Mouse (Mus musculus) heart, postnatal 36 days (tissue): ENCODE results near the gene Mrpl4. TPM values are rescaled to one million over a fixed set of nuclear protein-coding genes. Genes with fewer than 3 reads are reported as not detected.
"Not testable (repeated sequence)": the region's sequence is repeated elsewhere in the genome, so short reads cannot be mapped to it uniquely, and the experiment has no call there.

Experiments used
- DNase-seq, 2 experiments: peaks; one replicate each; pipeline ENCODE4 v3.0.0; 2021 to 2022
- intact Hi-C: fragments of 180-260 bp; cut with DNase I; formaldehyde crosslinking; loops from one replicate; pipeline ENCODE4 v1.15.1; 2025
- total RNA-seq, 2 experiments: library from RNA; stranded (reverse); gene quantifications; 2 replicates each; pipeline ENCODE4 v1.2.3; 2021

Gene Mrpl4
- total RNA-seq, 2 experiments from 2014 or later = 139 to 148 TPM

DNA sequence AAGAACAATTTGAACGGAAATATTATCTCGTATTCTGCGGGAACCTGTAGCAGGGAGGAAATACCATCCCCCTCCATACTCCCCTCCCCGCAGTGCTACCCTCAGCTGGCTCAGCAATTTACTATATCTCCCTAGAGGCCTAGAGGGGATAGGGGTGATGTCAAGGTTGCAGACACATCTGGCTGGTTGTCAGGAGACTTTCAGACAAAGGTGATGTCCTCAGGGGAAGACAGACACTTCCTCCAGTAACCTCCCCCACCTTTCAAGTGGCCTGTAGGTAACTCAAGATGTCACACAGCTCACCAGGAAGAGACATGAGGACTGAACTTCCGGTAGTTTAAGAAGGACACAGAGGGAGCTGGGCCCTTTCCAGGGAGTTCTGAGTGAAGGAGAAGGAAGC is 19.4 kb upstream of the Mrpl4 start:
- no peak for DNase-seq
- intact Hi-C loops = no loop called here

DNA sequence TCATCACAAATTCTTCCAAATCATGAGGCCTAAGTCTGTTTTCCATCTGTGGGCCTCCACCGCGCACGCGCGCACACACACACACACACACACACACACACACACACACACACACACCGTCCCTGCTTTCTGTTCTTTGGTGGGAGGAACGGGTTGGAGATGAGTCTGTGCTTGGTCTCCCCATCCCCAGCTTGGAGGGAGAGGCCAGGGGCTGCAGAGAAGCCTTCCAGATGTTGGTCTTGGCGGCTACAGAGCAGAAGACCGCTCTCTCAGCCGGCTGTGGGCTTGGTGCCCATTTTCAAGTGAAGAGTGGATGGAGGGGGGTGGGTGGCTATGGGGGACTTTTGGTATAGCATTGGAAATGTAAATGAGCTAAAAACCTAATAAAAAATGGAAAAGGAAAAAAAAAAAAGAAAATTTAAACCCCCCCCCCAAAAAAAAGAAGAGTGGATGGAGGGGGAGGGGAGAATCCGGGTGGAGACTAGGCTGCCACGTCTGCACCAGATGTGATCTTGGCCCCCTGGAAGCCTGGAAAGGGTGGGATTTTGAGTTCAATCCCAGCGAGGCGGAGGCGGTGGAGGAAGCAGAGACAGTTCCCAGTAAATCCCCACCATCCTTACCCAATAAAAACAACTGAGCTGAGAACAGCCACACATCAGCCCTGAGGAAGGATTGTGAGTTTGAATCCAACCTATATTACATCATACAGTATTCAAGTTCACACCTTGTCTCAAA is 15.4 kb upstream of the Mrpl4 start:
- intact Hi-C loops = no loop called here
- peak; percentile 45 to 49 for DNase-seq

DNA sequence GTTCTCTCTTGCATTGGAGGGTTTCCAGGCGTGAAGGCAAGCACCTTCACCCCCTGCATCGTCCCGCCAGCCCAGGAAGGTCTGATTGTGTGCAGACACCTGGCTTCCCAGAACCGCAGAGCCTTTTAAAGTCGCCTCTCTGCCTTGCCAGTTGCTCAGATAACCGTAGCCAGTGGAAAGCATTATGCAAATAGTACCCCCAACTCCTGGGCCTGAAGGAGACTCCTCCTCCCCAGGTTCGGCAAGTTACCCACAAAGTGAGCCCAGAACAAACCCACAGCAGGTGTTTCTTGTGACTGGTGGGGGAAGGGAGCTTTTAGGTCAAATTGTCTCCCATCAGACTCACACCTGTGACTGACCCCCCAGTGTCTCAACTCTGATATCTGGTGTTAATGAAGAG is 14.6 kb upstream of the Mrpl4 start:
- intact Hi-C loops = no loop called here
- DNase-seq = no peak

DNA sequence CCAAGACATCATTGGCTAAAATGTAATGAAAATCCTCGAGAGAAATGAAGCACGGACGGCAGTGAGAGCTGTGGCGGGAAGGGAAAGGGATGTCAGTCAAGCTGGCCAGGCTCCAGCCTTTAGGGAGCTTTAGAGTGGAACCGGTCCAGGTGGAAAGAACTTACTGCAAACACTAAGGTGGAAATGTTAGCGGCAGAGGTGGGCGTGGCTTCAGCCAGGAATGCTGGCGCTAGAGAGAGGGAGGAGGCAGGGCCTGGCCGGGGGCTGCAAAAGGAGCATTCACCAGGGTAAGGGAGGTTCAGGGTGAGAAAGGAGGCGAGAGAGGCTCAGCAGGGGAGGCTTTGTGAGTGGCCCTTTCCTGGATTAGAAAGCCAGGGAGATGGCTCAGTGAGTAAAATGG is 11.7 kb upstream of the Mrpl4 start:
- intact Hi-C loops = no loop called here
- no peak for DNase-seq

DNA sequence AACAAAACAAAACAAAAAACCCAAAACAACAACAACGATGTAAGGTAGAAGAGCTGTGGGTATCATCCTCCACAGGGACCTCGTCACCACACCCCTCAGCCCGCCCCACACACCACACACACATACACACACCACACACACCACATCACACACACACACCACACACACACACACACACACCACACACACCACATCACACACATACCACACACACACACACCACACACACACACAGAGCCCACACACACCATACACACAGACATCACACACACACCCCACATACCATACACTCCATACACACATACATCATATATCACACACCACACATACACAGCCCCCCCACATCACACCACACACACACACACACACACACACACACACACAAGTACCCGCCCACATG is 11.0 kb upstream of the Mrpl4 start:
- intact Hi-C loops = no loop called here
- DNase-seq = no peak

DNA sequence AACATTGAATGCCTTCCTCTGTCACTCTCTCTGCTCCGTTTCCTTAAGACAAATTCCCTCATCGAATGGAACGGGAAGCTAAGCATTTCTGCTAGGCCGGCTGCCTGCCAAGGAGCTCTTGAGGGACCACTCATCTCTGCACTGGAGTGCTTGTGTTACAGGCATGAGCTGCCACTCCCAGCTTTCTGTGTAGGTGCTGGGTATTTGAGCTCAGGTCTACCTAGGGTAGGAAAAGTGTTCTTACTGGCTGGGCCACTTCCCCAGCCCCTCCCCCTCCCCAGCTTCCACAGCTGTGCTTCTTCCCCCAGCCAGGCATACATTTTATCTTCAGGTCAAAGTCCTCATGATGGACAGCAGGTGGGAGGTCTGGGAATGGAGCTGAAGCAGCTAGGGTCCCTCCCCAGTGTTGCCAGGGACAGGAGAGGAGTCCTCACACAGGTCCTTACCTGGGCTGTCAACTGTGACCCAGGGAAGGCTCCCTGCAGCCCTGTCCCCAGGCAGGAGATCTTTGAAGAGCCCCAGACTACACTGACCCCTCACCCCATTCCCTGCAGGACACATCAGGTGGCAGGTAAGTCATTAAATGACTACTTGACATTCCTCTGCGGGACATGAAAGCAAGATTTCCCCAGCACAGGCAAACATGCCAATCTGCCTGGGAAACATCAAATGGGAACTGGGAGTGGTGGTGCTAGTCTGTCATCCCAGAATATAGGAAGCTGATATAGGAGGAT is 9.2 kb upstream of the Mrpl4 start:
- no peak for DNase-seq
- intact Hi-C loops = no loop called here

DNA sequence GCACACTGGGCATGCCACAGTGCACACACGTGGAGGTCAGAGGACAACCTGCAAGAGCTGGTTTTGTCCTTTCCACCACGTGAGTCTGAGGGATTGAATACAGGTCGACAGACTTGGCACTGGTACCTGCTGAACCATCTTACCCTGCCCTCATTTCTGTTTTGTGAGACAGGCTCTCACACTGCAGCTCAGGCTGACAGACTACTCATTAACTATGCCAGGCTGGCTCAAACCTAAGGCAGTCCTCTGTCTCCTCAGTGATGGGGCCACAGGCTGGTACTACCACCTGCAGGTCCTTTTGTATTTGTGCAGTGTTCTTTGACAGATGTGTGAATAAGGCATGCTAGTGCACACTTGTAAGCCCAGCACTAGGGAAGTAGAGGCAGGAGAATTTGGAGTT is 7.5 kb upstream of the Mrpl4 start:
- DNase-seq = no peak
- intact Hi-C loops = no loop called here

DNA sequence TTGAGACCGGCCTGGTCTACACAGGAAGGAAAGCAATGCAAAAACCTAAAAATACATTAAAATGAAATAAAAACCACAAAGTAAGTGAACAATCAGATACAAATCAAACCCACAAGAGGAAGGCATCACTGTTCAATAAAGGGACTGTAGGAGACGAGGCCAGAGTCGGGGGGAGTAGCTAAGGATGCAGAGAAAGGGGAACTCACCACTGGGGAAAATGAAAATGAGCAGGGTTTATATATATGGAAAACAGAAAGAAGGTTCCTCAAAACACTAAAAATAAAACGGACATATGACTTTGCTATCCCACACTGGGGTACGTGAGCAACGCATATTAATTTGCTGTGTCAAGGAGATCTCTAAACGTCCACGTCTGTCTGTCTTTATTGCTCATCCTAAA is 5.5 kb upstream of the Mrpl4 start:
- no peak for DNase-seq
- intact Hi-C loops = no loop called here

DNA sequence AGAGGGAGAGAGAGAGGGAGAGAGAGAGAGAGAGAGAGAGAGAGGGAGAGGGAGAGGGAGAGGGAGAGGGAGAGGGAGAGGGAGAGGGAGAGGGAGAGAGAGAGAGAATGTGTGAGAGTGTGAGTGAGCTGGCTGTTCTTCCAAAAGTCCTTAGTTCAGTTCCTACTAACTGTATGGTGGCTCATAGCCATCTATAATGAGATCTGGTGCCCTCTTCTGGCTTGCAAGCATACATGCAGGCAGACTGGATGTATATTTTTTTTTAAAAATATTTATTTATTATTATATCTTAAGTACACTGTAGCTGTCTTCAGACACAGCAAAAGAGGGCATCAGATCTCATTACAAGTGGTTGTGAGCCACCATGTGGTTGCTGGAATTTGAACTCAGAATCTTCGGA is 4.2 kb upstream of the Mrpl4 start:
- DNase-seq, intact Hi-C loops: not testable (repeated sequence)

DNA sequence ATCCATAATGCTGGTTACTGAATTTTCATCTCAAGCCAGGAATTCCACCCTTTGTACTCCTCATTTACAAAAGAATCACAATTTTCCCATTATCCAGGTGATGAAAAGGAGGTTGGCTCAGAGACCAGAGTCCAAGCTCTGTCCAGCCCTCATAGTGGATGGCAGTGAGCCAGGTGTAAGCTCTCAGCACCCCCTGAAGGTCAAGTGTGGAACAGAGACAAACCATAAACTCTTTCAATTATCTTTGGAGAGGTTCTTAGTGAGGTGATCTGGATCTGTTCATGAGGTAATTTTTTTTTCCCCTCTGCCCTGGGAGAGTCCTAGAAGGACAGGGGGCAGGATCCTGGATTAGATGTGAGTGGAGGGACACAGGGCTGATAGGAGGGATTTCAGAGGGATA is 1.7 kb upstream of the Mrpl4 start:
- DNase-seq = no peak
- intact Hi-C loops = loop anchor here (2.0 to 10.0 kb wide), 3 partner anchors 48 to 134 kb away; partner anchors contain the start of gene Tyk2

DNA sequence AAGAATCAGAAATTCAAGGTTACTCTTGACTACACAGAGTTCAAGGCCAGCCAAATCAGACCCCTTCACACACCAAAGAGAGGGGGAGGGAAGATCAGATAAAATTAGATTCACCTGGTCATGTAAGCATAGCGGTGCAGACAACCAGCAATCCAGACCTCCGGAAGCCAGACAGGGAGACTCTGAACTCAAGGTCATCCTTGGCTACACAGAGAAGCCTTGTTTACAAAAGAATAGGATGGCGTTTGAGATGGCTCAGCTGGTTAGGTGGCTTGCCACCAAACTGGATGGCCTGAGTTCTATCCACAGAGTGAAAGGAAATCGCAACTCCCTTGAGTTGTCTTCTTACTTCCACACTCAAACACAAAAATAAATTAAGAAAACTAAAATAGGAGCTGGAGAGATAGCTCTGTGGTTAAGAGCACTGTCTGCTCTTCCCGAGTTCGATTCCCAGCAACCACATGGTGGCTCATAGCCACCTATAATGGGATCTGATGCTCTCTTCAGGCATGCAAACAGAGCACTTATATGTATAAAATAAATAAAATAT is 812 bp upstream of the Mrpl4 start:
- intact Hi-C loops = loop anchor here (1.0 to 10.0 kb wide), 5 partner anchors 28 to 133 kb away; partner anchors contain the start of genes Icam4 and Tyk2
- DNase-seq = no peak

DNA sequence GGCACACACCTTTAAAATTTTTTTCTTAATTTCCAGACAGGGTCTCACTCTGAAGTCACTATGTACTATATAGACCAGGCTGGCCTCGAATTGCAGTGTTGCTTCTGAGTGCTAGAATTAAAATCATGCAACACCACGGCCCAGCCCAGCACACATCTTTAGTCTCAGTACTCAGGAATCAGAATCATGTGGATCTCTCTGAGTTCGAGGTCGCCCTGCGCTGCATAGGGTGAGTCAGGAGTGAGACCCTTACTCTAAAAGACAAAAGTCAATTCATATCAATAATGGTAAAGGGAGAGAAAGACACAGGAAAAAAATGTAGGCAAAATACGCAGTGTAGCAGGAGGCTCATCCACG is 290 bp upstream of the Mrpl4 start:
- no peak for DNase-seq
- intact Hi-C loops = loop anchor here (1.0 to 10.0 kb wide), 3 partner anchors 27 to 133 kb away; partner anchors contain the start of genes Icam4 and Tyk2

DNA sequence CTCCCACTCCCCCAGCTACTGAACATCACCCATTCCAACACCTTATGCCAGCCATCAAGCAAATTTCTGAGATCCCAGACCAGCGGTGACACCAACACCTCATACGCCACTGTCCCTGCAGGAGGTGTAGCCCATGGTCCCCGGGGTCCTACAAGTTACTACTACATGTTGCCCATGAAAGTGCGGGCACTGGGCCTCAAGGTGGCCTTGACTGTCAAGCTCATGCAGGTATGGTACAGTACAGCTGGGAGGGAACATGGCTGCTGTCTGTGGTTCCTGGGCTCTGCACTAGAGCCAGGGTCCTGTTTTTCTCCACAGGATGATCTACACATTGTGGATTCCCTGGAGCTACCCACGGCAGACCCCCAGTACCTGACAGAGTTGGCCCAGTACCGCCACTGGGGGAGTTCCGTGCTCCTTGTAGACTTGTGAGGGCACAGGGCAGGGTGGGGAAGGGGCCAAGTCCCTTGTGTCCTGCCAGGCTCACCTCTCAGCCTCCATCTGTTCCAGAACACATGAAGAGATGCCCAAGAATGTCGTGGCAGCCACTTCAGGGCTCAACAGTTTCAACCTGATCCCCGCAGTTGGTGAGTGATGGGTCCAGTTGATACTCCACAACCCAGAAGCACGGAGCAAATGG is 4.9 kb downstream of the Mrpl4 start:
- intact Hi-C loops = loop anchor here (10.0 kb wide), 1 partner anchor 127 kb away; the partner anchor contains the start of gene Tyk2
- DNase-seq = no peak

DNA sequence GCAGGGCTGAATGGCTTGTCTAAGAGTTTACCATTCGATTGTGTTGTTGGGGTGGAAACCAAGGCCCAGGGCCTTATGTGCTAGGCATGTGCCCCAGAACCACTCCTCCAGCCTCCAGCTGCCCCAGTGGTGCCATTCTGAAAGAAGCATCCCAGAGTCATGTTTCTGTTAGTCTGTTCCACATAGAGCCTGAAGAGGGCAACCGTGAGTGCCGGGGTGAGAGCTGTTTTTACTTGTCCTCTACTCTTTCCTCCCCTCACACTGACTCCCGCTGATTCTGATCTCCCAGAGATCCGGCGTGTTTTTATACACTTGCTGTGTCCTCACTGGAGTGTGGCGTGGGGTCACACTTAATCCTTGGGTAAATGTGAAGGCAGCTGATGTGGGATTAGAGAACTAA is 5.5 kb downstream of the Mrpl4 start:
- DNase-seq = no peak
- intact Hi-C loops = loop anchor here (10.0 kb wide), 1 partner anchor 127 kb away; the partner anchor contains the start of gene Tyk2

DNA sequence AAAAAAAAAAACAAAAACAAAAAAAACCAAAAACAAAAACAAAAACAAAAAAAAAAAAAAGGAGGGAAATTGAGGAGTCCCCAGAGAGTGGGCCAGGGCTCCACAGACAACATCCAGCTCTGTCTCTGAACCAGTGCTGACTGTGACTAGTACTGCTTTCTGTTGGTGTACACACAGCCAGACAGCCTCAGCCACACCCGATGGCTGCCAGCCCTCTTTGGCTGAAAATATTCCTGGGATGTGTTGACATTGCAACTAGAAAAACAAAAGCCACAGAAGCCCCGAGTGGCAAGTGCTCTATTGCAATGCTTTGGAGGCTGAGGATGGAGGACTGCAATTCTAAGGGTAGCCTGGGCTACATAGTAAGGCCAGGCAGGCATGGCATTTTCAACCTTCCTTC is 7.8 kb downstream of the Mrpl4 start:
- DNase-seq = peak; percentile 36 to 49

DNA sequence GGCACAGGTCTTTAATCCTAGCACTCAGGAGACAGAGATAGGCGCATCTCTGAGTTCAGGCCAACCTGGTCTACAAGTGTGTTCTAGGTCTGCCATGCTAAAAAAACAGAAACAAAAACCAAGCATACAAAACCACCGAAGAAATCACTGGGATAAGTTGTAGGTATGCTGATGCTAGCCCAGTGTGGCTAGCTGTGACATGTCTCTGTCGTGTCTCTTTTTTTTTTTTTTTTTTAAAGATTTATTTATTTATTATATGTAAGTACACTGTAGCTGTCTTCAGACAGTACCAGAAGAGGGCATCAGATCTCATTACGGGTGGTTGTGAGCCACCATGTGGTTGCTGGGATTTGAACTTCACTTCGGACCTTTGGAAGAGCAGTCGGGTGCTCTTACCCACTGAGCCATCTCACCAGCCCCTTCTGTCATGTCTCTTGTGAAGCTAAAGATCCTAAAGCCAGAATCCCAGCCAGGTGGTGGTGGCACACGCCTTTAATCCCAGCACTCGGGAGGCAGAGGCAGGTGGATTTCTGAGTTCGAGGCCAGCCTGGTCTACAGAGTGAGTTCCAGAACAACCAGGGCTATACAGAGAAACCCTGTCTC is 8.5 kb downstream of the Mrpl4 start:
- intact Hi-C loops = not testable (repeated sequence)

More for the DNA sequence above, 7.8 kb downstream of the Mrpl4 start:
- intact Hi-C loops = no loop called here

DNA sequence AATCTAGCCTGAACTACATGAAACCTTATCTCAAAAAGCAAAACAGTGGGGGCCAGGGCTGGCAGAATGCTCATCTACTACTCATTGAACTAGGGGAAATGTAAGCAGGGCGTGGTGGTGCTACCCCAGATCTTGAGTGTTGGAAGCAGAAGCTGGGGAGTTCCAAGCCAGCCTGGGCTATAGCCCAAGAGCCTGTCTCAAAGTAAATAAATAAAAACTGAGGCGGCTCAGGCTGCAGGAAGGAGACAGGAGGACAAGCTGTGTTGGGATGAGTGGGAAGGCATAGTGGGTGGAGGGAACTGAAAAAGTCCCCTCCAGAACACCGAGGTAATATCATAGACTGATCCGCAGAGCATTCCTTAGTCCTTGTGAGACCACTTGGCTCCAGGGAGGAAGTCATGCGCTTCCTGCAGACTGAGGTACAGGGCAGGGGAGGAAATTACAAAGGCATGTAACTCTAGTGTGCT is 9.3 kb downstream of the Mrpl4 start:
- intact Hi-C loops = no loop called here
- peak; percentile 53 to 55 for DNase-seq

More for the DNA sequence above, 8.5 kb downstream of the Mrpl4 start:
- DNase-seq = not testable (repeated sequence)

DNA sequence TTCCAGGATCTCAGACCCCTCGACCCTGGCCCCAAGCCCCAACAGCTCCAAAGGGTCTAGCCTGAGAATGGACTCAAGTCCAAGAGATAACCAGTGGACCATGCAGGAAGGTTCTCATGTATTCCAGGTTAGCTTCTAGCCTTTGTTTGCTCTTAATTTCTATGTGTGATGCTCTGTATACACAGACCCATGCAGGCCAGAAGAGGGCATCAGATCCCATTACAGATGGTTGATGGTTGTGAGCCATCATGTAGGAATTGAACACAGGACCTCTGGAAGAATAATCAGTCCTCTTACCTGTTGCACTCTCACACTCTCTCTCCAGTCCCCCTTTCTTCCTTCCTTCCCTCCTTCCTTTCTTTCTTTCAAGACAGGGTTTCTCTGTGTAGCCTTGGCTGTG is 9.8 kb downstream of the Mrpl4 start:
- intact Hi-C loops = no loop called here
- DNase-seq = no peak

DNA sequence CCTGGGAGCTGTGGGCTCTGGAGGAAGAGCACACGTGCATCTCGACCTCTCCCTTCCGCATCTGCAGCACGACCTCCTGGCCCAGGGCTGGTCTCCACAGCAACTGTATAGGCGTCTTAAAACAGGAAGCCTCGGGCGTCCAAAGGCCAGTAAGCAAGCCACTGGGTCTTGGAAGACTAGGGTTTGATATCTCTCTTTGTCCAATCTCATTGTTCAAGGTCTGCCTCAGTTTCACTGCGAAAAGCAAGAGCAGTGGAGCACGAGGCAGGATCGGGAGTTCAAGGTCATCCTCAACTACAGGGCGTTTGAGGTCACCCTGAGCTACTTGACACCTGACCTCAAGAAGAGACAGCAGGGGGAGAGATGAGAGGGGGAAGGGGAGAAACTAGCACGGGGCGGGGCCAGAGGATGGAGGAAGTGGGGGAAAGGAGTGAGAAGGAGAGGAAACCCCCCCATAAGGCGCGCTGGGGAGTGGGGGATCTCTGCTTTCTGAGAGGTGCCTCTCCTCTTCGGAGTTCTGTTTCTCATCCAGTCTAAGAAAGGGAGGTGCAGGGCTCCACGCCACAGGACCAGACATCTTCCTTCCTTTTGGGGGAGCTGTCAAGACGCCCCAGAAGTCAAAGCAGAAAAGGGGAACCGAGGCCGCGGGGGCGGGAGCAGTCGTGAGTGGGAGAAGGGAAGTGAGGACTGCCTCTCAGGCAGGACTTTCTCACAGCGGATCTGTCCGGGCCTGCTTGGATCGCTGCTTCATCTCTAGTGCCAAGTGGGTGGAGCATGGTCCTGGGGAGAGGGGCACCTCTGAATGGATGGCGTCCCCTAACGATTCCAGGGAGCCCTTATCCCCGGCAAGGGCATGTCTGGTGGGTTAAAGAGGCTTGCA is 12.4 kb downstream of the Mrpl4 start:
- DNase-seq = peak; percentile 65 to 73
- intact Hi-C loops = loop anchor here (2.0 kb wide), 1 partner anchor 14 kb away; the partner anchor contains the start of gene Icam4
